Mouse (Mus musculus): ENCODE measurements around the gene Gm8693. TPM values are rescaled to one million over a fixed set of nuclear protein-coding genes. Genes with fewer than 3 reads are reported as not detected.
"Not testable (repeated sequence)": the region's sequence is repeated elsewhere in the genome, so short reads cannot be mapped to it uniquely, and the experiment has no call there.

Gm8693 gene
- not detected in 2 replicates for polyA plus RNA-seq (2016; fragmentation: Nextera tagmentation; extraction: Ambion mirVana)

DNA sequence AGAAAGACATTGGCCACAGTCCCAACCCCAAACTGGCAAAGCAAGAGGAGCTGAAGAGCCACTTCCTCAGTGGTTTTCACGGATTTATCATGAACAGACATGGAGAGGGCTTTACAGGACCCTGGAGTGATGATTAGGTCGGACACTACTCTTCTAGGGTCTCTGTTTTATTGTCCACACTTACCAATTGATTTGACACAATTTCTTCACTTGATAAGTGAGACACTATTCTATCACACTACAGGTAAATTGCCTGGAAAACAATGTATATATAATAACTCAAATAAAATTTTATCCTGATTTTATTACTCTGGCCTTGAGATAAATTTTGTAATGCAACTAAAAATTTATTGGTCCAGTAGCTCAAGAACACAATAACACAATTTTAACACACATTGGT lies at the start of gene Gm8693:
TSS of gene Gm8693 (minus strand) at position 101 of the 400 bp plus-strand sequence.
- not testable (repeated sequence) for H3K4me1 ChIP-seq; H3K9me3 ChIP-seq (replicated peaks); H3K27me3 ChIP-seq (ENCODE audit: low read depth, poor library complexity, severe bottlenecking); DNase-seq (ENCODE audit: low spot score); H3K4me3 ChIP-seq; H3K27ac ChIP-seq; H3K36me3 ChIP-seq
- no CpG with 5 or more reads among the region's 2 CpGs for WGBS

DNA sequence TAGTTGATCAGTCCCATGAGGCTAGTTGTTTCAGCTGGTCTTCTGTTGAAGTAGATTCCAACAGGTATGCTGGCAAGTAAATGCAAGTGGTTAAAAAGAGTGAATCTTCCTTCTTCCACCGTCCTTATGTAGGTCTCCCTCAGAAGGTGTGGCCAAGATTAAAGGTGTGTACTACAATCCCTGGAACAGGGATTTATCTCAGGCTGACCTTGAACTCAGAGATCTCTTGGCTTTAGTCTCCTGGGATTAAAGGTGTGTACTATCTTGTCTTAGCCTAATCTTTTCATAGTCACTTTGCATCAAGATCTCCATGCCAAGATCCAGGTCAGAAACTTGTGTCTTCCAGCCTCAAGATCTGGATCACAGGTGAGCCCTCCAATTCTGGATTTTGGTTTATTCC lies 27.5 kb upstream of the Gm8693 start, which contains the start of gene Gm4567:
TSS of gene Gm4567 (minus strand) at position 101 of the 400 bp plus-strand sequence.
- H3K36me3 ChIP-seq; DNase-seq (ENCODE audit: low spot score); H3K27me3 ChIP-seq (ENCODE audit: low read depth, poor library complexity, severe bottlenecking); H3K9me3 ChIP-seq (replicated peaks); H3K27ac ChIP-seq; H3K4me3 ChIP-seq; H3K4me1 ChIP-seq: not testable (repeated sequence)
- no CpG with 5 or more reads among the region's 1 CpGs for WGBS

DNA sequence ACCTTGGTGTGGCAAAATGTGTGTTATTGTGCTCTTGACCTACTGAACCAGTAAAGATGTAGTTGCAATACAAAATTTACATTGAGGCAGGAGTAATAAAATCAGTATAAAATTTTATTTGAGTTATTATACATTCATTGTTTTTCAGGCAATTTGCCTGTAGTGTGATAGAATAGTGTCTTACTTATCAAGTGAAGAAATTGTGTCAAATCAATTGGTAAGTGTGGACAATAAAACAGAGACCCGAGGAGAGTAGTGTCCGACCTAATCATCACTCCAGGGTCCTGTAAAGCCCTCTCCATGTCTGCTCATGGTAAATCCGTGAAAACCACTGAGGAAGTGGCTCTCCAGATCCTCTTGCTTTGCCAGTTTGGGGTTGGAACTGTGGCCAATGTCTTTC lies 34.4 kb downstream of the Gm8693 start, which contains the start of gene Vmn1r155:
TSS of gene Vmn1r155 (plus strand) at position 301 of the 400 bp plus-strand sequence.
- H3K9me3 ChIP-seq (replicated peaks); H3K27ac ChIP-seq; H3K36me3 ChIP-seq; DNase-seq (ENCODE audit: low spot score); H3K4me3 ChIP-seq; H3K4me1 ChIP-seq; H3K27me3 ChIP-seq (ENCODE audit: low read depth, poor library complexity, severe bottlenecking): not testable (repeated sequence)
- no CpG with 5 or more reads among the region's 3 CpGs for WGBS

Other genes starting within 250 kb of the Gm8693 start
- not detected in 2 replicates for gene Gm10665, start 228.2 kb downstream of the Gm8693 start, polyA plus RNA-seq (2016; fragmentation: Nextera tagmentation; extraction: Ambion mirVana)
- not detected in 2 replicates for gene Vmn1r151, start 192.6 kb downstream of the Gm8693 start, polyA plus RNA-seq (2016; fragmentation: Nextera tagmentation; extraction: Ambion mirVana)
- gene Vmn1r152, start 169.3 kb downstream of the Gm8693 start, polyA plus RNA-seq (2016; fragmentation: Nextera tagmentation; extraction: Ambion mirVana), result not detected in 2 replicates
- gene Gm8677, start 157.4 kb downstream of the Gm8693 start, polyA plus RNA-seq (2016; fragmentation: Nextera tagmentation; extraction: Ambion mirVana), result not detected in 2 replicates
- not detected in 2 replicates for gene Gm4201, start 127.0 kb downstream of the Gm8693 start, polyA plus RNA-seq (2016; fragmentation: Nextera tagmentation; extraction: Ambion mirVana)
- not detected in 2 replicates for gene Gm4565, start 104.2 kb downstream of the Gm8693 start, polyA plus RNA-seq (2016; fragmentation: Nextera tagmentation; extraction: Ambion mirVana)
- not detected in 2 replicates for gene Vmn1r155, start 34.3 kb downstream of the Gm8693 start, polyA plus RNA-seq (2016; fragmentation: Nextera tagmentation; extraction: Ambion mirVana)
- gene Gm4567, start 27.4 kb upstream of the Gm8693 start, polyA plus RNA-seq (2016; fragmentation: Nextera tagmentation; extraction: Ambion mirVana), result not detected in 2 replicates
- gene Vmn1r157, start 69.4 kb upstream of the Gm8693 start, polyA plus RNA-seq (2016; fragmentation: Nextera tagmentation; extraction: Ambion mirVana), result not detected in 2 replicates
- not detected in 2 replicates for gene Vmn1r158, start 98.5 kb upstream of the Gm8693 start, polyA plus RNA-seq (2016; fragmentation: Nextera tagmentation; extraction: Ambion mirVana)
- gene Vmn1r159, start 151.3 kb upstream of the Gm8693 start, polyA plus RNA-seq (2016; fragmentation: Nextera tagmentation; extraction: Ambion mirVana), result not detected in 2 replicates
- gene Vmn1r160, start 178.9 kb upstream of the Gm8693 start, polyA plus RNA-seq (2016; fragmentation: Nextera tagmentation; extraction: Ambion mirVana), result not detected in 2 replicates